Mouse (Mus musculus): ENCODE measurements at regions not wholly inside any gene's neighbourhood (a gene's known extent, or its start where the extent isn't known, plus 50 kb on each side); places are given as distances from the start of the nearest gene placed in this dataset.

DNA sequence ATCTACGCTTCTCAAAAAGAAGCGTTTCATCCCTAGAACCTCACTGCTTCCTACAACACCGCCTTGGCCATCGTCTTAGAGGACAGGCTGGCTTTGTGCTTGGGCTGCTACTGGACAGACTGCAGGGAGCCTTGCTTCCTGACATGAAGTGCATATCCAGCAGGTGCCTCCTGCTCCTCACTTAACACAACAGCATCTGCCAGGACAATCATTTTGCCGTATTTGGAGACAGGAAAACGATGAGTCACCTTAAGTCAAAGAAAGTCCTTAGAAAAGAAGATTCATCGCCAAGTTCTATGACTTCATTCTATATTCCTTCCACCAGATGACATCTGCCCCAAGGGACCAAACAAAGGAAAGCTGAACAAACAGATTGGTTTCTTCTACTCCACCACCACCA is 98.5 kb upstream of the Sgk1 start:
- peak; percentile 98 for DNase-seq

DNA sequence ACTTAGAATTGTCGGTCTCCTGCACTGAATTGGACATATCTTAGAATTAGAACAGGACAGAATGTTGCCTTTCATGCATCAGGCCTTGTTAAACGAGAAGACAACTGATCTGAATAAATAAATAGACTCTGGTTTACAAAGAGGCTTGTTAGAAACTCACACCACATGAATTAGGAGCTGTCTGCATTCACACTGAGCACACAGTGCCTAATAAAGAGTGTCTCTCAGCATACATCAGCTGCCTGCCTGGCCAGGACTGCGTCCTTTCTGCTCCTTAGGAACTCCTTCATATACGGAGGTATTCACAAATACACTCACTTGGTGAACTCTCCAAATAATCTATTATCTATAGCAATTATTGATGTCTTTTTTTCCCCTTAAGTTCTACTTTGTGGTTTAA is 96.9 kb upstream of the Sgk1 start:
- no peak for DNase-seq

DNA sequence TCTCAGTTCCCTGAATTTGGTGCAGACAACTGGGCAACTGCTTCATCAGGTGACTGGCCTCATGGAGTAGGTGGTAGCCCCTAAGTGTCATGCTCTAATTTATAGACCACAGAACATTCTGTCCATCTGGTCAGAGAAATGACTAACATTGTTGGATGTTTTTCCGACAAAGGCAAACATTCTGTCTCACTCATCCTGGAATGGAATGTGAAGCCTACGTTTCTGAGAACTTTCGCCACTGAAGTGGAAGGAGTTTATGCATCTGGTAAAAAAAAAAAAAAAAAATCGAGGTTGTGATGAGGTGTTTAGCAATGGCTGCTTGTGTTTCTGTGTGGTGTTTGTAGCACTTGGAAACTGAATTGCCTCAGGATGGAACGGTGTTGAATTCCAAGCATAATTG is 96.2 kb upstream of the Sgk1 start:
- no peak for DNase-seq

DNA sequence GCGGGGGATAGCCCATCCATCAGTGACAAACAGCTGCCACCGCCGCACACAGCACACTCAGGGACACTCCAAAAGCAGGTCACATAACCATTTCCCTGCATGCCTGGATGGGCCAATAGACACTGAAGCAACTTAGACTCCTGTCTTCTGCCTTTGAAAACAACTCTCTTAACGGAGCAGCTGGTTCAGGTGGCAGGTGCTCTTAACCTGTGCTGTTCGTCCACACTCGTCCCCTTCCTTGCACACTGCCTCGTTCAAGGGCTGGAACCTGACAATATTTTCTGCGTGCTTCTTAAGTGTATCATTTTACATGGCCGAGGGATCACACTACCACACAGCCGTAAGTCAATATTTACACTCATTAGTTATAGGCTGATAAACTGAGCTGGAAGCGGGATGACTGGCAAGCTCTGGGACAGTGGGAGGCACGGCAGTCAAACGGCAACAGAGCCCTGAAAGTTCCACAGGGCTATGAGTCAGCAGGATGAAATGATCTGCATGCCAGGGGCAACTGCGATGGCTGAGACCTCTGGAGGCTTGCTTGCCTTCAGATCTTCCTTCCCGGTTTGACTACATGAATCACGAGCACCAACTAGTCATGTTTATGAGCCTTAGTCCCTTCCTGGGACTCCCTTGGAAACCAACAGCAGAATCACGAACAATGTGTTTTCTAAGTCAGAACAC is 92.0 kb upstream of the Sgk1 start:
- DNase-seq, result peak; percentile 87

DNA sequence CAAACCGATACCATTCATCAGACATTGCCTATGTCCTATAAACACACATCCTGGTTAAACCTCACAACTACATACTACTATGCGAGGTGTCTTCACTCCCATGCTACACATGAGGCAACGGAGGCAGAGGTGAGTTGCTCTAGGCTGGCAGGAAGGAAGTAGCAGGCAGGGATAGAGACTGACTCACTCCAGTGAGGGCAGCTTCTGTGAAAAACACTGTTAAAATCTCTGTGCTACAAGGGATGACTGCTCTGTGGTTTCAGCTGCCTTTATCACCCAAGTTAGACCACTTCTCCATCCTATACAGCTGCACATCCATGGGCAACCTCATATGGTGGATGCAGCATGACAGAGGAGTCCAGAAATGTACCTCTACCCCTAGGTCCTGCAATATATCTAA is 91.0 kb upstream of the Sgk1 start:
- DNase-seq, result no peak

DNA sequence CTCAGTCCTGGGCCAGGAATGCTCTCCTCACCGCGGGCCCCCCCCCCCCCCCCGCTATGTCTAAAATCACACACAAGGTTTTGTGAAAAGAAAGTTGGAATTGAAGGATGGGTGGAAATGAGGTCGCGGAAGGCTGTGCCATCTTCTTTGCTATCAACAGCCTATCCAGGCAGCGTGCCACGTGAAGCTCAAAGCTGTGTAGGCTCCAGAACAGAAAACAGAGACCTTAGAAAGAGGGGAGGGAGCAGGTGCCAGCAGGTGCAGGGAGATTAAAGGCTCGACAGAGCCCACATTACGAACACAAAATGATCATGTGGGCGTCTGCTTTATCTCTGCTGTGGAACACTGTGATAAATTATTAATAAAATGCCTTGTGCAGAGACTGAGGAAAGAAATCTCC is 89.6 kb upstream of the Sgk1 start:
- DNase-seq, result no peak

DNA sequence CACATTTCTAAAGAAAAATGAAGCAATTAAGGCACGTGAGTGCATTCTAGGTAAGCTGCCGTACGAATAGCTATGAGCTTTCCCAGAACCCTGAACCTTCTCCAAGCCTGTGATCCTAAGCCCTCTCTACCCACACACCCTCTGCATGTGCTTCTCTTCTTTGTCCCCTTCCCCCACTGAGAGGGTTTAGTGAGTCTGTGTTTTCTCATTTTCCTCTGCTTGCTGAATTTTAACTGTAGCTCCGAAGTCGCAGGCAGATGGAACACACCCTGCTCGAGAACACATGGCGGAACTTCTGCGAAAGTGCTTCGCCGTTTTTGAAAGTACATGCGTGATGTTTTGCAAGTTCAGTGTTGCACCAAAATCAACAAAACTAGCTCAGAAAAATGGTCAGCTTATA is 88.3 kb upstream of the Sgk1 start:
- DNase-seq, result no peak

DNA sequence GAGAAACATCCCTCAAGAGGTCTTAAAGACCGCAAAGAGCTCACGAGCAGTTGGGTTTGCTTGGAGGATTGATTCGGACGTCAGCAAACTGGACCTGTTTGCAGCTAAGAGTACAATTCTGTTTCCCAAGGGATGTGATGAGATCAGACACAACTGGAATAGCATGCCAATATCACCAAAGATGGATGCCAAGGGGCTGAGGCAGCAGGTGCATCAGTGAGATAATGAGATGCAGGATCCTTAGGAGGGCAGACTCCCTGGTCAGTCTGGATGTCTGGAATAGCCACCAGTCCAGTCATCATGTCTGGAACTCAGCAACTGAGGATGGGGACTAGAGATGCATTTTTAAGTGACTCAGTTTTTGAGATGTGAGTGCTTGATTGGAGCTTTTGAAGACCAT is 85.6 kb upstream of the Sgk1 start:
- DNase-seq, result no peak

DNA sequence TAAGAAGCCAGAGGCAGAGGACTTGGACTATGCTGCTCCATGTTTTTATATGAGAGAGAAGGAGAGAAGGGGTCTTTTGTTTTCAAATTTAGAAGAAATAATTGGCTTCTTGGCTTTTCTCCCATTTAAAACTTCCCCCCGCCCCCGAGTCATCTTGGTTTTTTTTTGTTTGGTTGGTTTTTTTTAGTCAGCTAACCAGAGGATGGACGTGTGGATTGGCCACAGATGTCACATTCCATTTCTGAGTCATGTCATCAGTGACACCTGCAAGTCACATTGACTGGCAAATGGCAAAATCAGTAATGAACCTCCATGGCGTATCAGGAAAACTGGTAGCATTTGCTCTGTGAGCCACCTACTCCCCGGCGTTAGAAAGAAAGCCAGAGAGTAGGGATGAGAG is 83.9 kb upstream of the Sgk1 start:
- no peak for DNase-seq

DNA sequence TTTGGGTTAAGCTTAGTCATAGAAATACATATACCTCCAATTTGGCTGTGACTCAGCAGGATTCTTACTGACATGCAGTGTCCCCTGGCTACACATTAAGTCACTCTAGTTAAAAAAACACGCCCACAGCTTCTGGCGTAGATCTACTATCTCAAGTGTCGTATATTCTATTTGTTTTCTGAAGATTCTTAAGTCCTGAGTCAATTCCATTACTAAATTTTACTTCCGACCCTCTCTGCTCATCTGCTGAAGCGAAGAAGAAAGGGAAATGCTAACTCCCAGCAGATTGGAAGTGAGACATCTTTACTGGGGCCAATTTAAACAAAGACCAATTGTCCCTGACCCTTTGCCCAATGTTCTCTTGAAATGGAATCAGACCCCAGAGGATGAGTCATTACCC is 80.4 kb upstream of the Sgk1 start:
- DNase-seq, result no peak

DNA sequence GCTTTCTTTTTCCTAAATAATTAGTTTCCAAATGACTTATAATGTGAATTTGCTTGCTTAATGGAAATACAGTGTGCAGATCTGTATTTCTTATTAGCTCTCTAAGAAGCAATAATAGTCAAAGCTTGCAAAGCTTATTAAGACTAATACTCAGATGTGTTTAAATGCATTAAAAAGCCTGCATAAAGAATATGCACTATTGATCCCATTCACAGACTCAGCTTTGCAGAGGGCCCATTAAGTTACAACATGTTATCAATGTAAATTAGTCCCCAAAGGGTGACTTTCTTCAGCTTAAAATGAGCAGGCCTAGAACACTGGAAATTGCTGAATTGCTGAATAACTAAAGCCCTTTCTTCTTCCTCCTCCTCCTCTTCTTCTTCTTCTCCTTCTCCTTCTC is 78.8 kb upstream of the Sgk1 start:
- DNase-seq, result no peak

DNA sequence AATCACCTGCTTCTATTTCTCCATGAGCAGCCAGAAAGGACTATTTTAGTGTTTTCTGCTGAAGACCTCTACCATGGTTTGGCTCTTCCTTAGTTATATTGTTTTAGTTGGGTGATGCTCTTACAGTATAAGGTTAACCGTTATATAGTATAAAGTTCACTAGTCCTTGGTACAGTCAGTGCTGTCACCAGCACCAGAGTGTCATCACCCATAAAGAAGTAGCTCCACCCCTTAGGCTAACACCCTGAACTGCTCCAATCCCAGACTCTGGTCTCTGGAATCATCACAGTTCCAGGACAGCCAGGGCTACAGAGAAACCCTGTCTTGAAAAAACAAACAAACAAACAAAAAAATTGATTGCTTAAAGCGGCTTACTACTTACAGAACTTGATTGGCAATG is 77.2 kb upstream of the Sgk1 start:
- DNase-seq, result no peak

DNA sequence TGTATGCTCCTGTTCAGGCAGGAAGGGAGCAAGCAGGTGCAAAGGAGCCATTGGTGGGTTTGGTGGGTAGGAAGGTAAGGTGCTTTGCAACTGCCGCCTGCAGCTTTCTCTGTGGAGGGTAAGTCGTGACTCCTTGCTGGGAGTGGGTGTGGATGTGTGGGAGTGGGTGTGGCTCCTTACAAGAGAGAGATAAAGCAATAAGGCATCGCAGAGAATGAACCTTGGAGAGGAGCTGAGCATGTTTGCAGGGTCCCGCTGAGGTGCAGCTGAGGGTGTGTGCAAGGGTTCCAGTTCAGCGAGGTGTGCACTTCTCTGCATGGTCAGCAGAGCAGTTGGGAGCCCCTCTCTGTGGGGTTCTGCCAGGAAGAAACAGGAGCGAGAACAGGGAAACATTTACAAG is 76.4 kb upstream of the Sgk1 start:
- no peak for DNase-seq

DNA sequence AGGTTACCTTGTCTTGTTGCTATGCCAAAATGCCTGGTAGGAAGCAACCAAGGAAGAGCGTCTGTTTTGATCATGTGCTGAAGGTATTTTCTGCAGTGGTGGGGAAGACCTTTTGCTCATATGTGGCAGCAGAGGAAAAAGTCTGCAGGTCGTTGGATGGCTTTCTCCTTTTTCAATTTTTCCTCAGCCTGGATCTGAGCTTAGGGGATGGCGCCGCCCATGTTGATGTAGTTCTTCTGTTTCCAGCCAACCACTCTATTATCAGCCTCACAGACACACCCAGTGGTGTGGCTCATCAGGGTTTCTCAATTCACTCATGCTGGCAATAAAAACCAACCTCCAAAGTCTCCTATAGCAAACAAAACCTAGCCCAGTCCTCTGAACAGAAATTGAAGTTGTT is 75.3 kb upstream of the Sgk1 start:
- peak; percentile 64 for DNase-seq

DNA sequence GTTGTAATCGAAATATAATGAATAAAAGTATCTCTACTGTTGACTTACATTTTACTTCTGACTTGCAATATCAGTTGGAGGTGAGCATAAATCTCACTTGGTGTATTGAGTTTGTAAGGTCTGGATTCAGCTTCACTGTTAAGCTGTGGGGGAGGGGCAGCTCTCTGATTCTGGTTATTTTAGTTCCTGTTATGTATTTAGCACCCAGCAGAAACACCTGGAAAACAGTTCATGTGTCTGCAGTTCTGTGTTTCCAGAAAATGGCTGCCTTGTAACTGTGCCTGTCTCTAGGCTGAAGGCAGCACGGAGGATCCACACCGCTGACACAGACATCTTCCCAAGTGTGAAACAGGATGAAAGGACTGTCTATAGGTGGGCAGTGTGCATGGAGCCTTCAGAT is 62.3 kb upstream of the Sgk1 start:
- peak; percentile 75 for DNase-seq

DNA sequence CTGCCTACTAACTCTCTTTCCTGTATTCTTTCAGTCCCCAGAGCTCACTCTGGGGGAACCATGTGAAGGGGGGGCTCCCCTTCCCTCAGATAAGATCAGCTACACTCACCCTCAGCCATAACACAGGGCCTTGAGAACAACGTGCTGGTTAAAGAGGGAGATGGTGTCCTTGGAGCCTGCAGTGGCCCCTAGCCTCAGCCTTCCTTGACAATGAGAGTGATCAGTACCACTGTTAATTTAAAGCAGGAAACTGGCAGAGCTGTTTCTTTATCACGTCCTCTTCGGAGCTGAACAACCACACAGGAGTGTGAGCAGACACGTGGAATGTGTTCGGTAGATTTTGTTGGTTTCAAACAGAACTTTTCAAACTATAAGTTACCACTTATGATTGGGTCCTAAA is 60.6 kb upstream of the Sgk1 start:
- DNase-seq, result peak; percentile 41

DNA sequence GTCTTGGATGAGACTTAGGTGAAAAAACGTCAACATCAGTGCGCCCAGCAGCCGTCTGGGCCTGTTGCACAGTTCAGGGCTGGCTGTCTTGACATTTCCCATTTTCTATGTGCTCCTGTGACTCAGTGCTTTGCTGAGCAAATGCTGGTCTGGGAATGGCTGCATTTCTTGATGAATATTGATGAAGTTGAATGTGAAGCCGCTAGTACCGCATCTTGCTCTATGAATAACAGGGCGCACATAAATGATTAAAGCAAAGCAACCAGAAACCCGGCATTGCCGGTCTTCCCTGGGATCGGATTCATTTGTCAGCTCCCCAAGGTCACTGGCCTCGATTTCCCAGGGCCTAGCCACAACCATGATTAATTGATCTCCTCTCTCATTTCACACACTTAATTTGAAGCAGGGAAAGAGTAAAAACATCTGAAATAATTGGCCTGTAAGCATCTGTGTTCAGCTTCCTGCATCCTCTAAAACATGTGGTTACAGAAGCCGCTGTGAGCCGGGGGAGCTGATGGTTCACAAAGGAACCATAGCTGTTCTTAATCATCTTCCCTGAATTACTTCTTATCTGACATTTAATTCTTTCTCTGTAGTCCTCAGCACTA is 57.5 kb upstream of the Sgk1 start:
- DNase-seq, result peak; percentile 77

DNA sequence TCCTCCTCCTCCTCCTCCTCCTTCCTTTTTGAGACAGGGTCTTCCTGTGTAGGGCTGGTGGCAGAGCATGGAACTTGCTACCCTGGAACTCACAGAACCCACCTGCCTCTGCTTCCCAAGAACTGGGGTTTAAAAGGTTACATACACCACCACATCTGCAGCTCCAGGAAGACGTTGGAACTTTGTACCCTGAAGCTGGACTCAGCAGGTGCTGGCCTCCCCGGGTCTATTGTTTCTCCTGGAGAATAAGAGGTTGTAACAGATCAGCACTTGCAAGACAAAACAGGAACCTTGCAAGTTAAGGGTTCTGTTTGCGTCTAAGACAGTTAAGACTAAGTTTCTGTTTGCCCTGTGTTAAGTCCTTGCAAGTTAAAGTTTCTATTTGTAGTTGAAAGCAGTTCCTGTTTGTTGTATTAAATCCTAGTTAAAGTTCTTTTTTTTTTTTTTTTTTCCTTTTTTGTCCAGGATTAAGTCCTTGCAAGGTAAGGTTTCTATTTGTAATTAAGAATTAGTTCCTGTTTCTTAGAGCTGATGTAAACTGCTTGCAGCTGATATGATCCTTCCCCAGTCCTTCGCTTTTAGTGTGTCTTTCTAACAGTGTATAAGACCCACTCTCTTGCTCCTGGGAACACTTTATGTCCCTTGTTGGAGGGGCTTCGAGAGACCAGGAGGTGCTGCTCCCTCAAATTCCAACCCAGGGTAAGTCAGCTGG is 55.0 kb upstream of the Sgk1 start:
- DNase-seq, result peak; percentile 79

DNA sequence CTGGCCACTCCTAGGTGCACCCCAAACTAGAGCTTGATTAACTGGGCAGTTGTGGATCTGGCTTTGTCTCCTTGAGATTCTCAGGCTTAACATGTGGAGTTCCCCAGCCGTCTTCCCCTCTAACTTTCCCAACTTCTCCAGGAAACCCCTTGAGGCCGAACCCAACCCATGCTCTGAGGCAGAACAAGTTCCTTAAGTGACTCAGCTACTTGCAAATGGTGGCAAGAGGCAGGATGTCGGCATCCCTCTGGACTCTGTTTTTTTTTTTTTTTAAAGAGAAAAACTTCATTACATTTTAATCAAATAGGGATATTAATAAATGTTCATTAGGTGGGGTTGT is 54.5 kb upstream of the Sgk1 start:
- peak; percentile 89 for DNase-seq

DNA sequence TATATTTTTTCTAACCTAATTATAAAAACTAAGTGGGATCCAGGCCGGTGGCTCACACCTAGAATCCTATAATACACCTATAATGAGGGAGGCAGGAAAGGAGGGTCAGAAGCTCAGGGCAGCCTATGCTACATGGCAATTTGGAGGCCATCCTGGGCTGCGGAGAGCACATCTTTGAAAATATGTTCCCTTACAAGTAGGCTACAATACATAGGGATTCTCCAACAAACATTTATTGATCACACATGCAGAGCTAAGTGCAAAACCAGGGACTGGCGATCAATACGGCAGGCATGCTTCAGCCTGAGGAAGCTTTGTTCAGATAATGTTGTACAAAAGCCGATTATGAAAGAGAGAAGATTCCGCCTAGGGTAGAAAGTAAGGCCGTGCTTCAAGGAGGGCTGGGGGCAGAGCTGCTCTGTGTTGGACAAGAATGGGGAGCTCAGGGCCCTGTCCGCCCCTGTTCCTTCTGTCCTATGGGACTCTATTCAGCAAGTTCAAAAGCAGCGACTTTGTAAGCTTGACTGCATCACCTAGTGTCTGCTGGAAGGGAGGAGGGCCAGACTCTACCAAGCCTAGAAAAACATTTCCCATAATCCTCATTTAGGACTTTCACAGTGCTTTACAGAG is 53.4 kb upstream of the Sgk1 start:
- peak; percentile 66 for DNase-seq

DNA sequence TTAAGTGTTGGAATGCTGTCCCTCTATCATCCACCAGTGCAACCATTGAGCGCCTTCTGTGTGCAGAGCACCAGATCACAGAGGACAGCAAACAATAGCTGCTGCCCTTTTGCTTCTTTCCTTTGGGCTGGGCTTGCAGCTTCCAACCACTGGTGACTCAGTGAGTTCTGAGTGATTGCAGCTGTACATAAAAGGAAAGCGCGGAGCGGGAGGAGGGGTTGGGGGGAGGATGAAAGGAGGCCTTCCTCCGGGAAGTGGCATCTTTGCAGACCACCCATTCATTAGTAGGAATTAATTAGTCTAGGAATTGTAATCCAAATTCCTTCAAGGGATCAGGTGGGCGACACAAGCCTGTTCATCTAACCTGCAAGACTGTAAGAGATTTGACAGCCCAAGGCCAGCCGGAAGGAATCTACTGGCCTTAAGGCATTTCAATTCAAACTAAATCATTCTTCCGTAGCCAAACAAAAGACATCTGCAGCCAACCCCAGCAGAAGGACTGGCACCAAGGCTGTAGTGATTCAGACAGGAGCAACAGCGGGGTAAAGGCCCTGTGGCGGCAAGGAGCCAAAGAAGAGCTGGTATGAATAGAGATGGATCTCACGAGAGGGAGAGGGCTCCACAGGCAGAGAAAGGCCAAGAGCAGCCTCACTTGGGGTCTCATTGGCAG is 52.8 kb upstream of the Sgk1 start:
- peak; percentile 87 for DNase-seq

DNA sequence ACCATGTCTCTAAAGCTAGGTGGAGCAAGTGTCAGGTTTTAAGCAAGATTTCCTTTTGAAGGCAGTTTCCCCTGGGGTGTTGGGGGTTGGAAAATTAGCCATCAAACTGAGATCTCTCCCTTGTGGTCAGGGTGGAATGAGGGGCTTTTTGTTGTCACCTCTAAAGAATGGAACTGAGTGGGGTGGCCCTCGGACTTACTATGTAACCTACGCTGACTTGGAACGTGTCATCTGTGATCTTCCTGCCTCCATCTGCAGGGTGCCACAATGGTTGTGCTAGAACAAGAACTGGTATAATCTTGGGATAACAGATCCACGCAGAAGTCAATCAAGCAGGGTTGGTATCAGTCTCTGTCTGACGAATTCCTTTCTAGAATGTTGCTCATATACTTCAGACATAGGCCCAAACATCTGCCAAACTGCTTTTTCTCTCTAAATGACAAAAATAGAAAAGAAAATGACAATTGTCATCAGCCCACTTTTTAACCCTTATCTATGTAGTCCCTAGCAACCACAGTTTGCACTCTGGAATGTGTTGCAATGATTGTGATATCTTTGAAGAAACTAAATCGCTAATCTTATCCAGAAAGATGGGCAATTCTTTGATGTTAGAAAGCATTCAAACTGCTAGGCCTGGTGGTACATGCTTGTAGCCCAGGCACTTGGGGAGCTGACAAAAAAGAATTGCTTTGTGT is 50.8 kb upstream of the Sgk1 start:
- peak; percentile 52 for DNase-seq

Data from heart, adult 11 months (tissue).